Mouse (Mus musculus) heart, embryonic 14.5 days (tissue): ENCODE measurements around the gene Csad. TPM values are rescaled to one million over a fixed set of nuclear protein-coding genes. Genes with fewer than 3 reads are reported as not detected.

Experiments used
- ATAC-seq: fragments of 200-750 bp; cut with Nextera tagmentation; 2 replicates; pipeline ENCODE4 v1.8.0; 2017; ENCODE audit warnings: low read depth, moderate TSS enrichment; ENCODE audit not compliant: insufficient number of reproducible peaks, insufficient read depth, low FRiP score
- H3K27ac ChIP-seq, 2 experiments: fragments of 200-500 bp in 1 of 2; fragments of 300-500 bp in 1 of 2; sonication (generic) in 1 of 2; replicated peaks in 1 of 2; 2 replicates each; pipeline ENCODE4 v1.5.1; 2012 to 2014; ENCODE audit warnings: low read depth in 2 of 2, low read length in 2 of 2, control low read depth in 1 of 2, mild to moderate bottlenecking in 1 of 2, mixed read lengths in 1 of 2; ENCODE audit not compliant: control insufficient read depth in 1 of 2, insufficient read depth in 1 of 2
- H3K27me3 ChIP-seq: fragments of 300-500 bp; sonication (generic); 2 replicates; pipeline ENCODE4 v1.6.1; 2014; ENCODE audit warnings: mild to moderate bottlenecking, low read length, control low read depth; ENCODE audit not compliant: control insufficient read depth, insufficient read depth
- H3K36me3 ChIP-seq: fragments of 300-500 bp; sonication (generic); 2 replicates; pipeline ENCODE4 v1.6.1; 2014; ENCODE audit warnings: mild to moderate bottlenecking, control low read depth, low read length, mixed read lengths; ENCODE audit not compliant: control insufficient read depth, insufficient read depth
- H3K4me1 ChIP-seq, 2 experiments: fragments of 200-500 bp in 1 of 2; fragments of 300-500 bp in 1 of 2; sonication (generic) in 1 of 2; 2 replicates each; pipeline ENCODE4 v1.6.1; 2012 to 2014; ENCODE audit warnings: low read length in 2 of 2, control low read depth in 1 of 2, mixed read lengths in 1 of 2; ENCODE audit not compliant: control insufficient read depth in 2 of 2, insufficient read depth in 2 of 2
- H3K4me2 ChIP-seq: fragments of 300-500 bp; sonication (generic); 2 replicates; pipeline ENCODE4 v1.6.1; 2014; ENCODE audit warnings: mild to moderate bottlenecking, low read length
- H3K4me3 ChIP-seq, 2 experiments: fragments of 200-500 bp in 1 of 2; fragments of 300-500 bp in 1 of 2; sonication (generic) in 1 of 2; 2 replicates each; pipeline ENCODE4 v1.5.1; 2012 to 2014; ENCODE audit warnings: low read length in 2 of 2, mild to moderate bottlenecking in 2 of 2, control low read depth in 1 of 2, low read depth in 1 of 2, moderate library complexity in 1 of 2; ENCODE audit not compliant: control insufficient read depth in 1 of 2, insufficient read depth in 1 of 2
- H3K9ac ChIP-seq: fragments of 300-500 bp; sonication (generic); 2 replicates; pipeline ENCODE4 v1.6.1; 2014; ENCODE audit warnings: mild to moderate bottlenecking, low read length
- H3K9me3 ChIP-seq: fragments of 300-500 bp; sonication (generic); 2 replicates; pipeline ENCODE4 v1.6.1; 2016; ENCODE audit warnings: low read length, control low read depth; ENCODE audit not compliant: control insufficient read depth
- WGBS: fragments of 180-500 bp; shearing (Covaris S2); extraction: QIAGEN DNeasy Blood & Tissue Kit; methylation state at CpG from one replicate; pipeline ENCODE4 v1.1.7; 2014; 5-methylcytosine and 5-hydroxymethylcytosine counted together
- polyA plus RNA-seq: library from polyadenylated mRNA; unstranded; fragments of >200 nt; fragmentation: Nextera tagmentation; extraction: Ambion mirVana; gene quantifications from 2 replicates; pipeline ENCODE4 v1.2.1, GENCODE M21; 2014

Csad gene
- polyA plus RNA-seq, 1 experiment from 2014 or later, result 36.4 TPM

DNA sequence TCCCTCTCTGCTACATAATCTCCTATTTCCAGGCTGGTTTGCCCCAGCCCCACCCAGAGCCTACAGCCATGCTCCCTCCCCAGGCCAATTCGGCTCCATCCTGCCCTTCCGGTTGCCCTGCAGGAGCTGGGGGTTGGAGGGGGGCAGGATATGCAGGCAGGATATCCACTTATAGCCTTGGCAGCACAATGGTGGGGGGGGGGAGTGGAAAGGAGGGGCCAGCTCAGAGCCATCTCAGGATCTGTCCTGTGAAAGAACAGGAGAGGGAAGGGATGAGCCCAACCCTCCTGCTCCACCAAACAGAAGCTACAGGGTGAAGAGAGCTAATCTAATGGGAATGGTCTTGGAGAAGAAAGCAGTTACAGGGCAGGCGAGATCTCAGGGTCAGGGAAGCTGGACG, 36.1 kb upstream of the Csad start:
- H3K9me3 ChIP-seq, result no peaks in the 10 kb centered on the region
- no peak for ATAC-seq
- no peak overlapping the region for H3K4me2 ChIP-seq
- peaks cover 9% of the 10 kb centered on the region; the same call in 1 of the 2 replicates for H3K36me3 ChIP-seq
- WGBS, result 71% methylated on average over 4 of the region's 4 CpGs
- no peak overlapping the region for H3K4me3 ChIP-seq
- peak overlapping the region in 1 of 2 experiments; percentile 57; a peak in 1 of 4 replicates for H3K27ac ChIP-seq
- H3K4me1 ChIP-seq, result peaks cover 10 to 16% of the 10 kb centered on the region in 2 experiments; a peak in 3 of 4 replicates
- H3K27me3 ChIP-seq, result peaks cover 39% of the 10 kb centered on the region
- no peak overlapping the region for H3K9ac ChIP-seq

- Histone ChIP-seq H3K9me3 (no peaks in the 10 kb centered on the region), H3K4me1 (peaks cover 8 to 13% of the 10 kb centered on the region in 2 experiments; a peak in 3 of 4 replicates), H3K4me3 (no peak overlapping the region), H3K4me2 (no peak overlapping the region), H3K27ac (no peak overlapping the region), H3K36me3 (peaks cover 10% of the 10 kb centered on the region; the same call in 1 of the 2 replicates), H3K27me3 (peaks cover 31% of the 10 kb centered on the region), H3K9ac (no peak overlapping the region)
- WGBS, result 65% methylated on average over 11 of the region's 11 CpGs
- no peak for ATAC-seq
Measured at GRCm38 (mm10) chr15:102239851-102240250, 35.3 kb upstream of the Csad start.

DNA sequence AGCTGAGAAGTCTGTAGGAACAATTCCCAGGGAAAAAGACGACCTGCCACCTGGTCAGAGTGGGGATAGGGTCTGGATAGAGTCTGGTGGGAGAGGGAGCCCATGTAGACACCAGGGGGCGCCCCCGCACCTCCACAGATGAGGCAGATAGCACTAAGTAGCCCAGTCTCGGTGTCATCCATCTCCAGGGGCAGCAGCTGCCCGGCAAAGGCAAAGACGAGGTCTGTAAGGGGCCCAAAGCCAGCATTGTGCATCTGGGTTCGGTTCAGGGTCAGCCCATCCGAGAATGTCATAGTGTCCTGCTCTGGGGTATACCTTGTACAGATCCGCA, 34.7 kb upstream of the Csad start:
- no peaks in the 10 kb centered on the region for H3K9me3 ChIP-seq
- no peak overlapping the region for H3K4me2 ChIP-seq
- no peak overlapping the region for H3K4me3 ChIP-seq
- no peak overlapping the region for H3K9ac ChIP-seq
- peaks cover 25% of the 10 kb centered on the region for H3K27me3 ChIP-seq
- H3K4me1 ChIP-seq, result peaks cover 8 to 10% of the 10 kb centered on the region in 2 experiments; a peak in 3 of 4 replicates
- H3K36me3 ChIP-seq, result peaks cover 12% of the 10 kb centered on the region; the same call in 1 of the 2 replicates
- ATAC-seq, result 0 out of 2 replicates have a peak, but pooled peaks have one; percentile 60
- H3K27ac ChIP-seq, result no peak overlapping the region
- 7% methylated on average over 9 of the region's 9 CpGs for WGBS

- Histone ChIP-seq H3K9me3 (no peaks in the 10 kb centered on the region), H3K9ac (no peak overlapping the region), H3K27ac (no peak overlapping the region), H3K4me3 (no peak overlapping the region), H3K36me3 (peaks cover 12% of the 10 kb centered on the region; the same call in 1 of the 2 replicates), H3K4me1 (peaks cover 6 to 7% of the 10 kb centered on the region in 2 experiments; a peak in 3 of 4 replicates), H3K27me3 (peaks cover 21% of the 10 kb centered on the region), H3K4me2 (no peak overlapping the region)
- no peak for ATAC-seq
- 77% methylated on average over 14 of the region's 14 CpGs for WGBS
Measured at GRCm38 (mm10) chr15:102238543-102239259, 34.2 kb upstream of the Csad start.

GRCm38 (mm10) chr15:102235371-102236027, 31.0 kb upstream of the Csad start:
- H3K36me3 ChIP-seq, result peaks cover 12% of the 10 kb centered on the region; the same call in 1 of the 2 replicates
- H3K9ac ChIP-seq, result peak overlapping the region; percentile 34; the same call in 1 of the 2 replicates
- H3K4me3 ChIP-seq, result no peak overlapping the region
- no peak for ATAC-seq
- no peaks in the 10 kb centered on the region for H3K9me3 ChIP-seq
- H3K27ac ChIP-seq, result no peak overlapping the region
- peaks cover 0 to 3% of the 10 kb centered on the region in 2 experiments; a peak in 2 of 4 replicates for H3K4me1 ChIP-seq
- no peaks in the 10 kb centered on the region; the same call in 1 of the 2 replicates for H3K27me3 ChIP-seq
- peak overlapping the region; percentile 27 for H3K4me2 ChIP-seq
- WGBS, result 24% methylated on average over 21 of the region's 21 CpGs

DNA sequence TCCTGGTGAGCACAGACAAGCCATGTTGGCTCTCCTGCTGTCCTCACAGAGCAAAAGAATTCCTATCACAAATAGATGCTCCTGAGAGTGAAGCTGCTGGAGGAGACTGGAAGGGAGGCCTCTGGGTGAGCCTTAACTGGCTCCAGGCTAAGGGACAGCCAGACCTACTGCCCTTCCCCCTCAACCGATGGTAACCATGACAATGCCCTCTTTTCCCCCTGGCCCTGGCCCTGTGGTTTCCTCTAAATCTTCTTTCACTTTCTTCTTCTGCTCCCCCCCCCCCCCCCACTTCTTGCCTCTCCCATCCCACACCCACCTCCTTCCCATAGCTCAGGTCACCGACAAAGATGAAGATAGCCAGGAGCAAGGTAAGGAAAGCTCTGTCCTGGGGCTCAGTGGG, 29.4 kb upstream of the Csad start:
- Histone ChIP-seq H3K9me3 (no peaks in the 10 kb centered on the region), H3K9ac (no peak overlapping the region), H3K4me2 (no peak overlapping the region), H3K4me1 (peaks cover 0 to 3% of the 10 kb centered on the region in 2 experiments; a peak in 2 of 4 replicates), H3K4me3 (no peak overlapping the region), H3K27ac (no peak overlapping the region), H3K27me3 (no peaks in the 10 kb centered on the region), H3K36me3 (peaks cover 10% of the 10 kb centered on the region; the same call in 1 of the 2 replicates)
- no peak for ATAC-seq
- WGBS, result 28% methylated on average over 2 of the region's 2 CpGs

- Histone ChIP-seq H3K9ac (no peak overlapping the region), H3K27me3 (no peaks in the 10 kb centered on the region), H3K27ac (no peak overlapping the region), H3K36me3 (0 out of 2 replicates have a peak, but pooled peaks cover 3% of the 10 kb centered on the region), H3K9me3 (no peaks in the 10 kb centered on the region), H3K4me2 (no peak overlapping the region), H3K4me1 (peaks cover 0 to 3% of the 10 kb centered on the region in 2 experiments; a peak in 2 of 4 replicates), H3K4me3 (no peak overlapping the region)
- ATAC-seq, result no peak
- WGBS, result 82% methylated on average over 7 of the region's 7 CpGs
Measured at GRCm38 (mm10) chr15:102232764-102233163, 28.2 kb upstream of the Csad start.
